Mouse (Mus musculus) ovary, postnatal 14 days (tissue): ENCODE results near the gene Adam33.

ENCODE experiments used
- DNase-seq: peaks from one replicate; pipeline ENCODE4 v3.0.0; 2022; ENCODE audit warnings: low spot score

Gene Adam33

DNA sequence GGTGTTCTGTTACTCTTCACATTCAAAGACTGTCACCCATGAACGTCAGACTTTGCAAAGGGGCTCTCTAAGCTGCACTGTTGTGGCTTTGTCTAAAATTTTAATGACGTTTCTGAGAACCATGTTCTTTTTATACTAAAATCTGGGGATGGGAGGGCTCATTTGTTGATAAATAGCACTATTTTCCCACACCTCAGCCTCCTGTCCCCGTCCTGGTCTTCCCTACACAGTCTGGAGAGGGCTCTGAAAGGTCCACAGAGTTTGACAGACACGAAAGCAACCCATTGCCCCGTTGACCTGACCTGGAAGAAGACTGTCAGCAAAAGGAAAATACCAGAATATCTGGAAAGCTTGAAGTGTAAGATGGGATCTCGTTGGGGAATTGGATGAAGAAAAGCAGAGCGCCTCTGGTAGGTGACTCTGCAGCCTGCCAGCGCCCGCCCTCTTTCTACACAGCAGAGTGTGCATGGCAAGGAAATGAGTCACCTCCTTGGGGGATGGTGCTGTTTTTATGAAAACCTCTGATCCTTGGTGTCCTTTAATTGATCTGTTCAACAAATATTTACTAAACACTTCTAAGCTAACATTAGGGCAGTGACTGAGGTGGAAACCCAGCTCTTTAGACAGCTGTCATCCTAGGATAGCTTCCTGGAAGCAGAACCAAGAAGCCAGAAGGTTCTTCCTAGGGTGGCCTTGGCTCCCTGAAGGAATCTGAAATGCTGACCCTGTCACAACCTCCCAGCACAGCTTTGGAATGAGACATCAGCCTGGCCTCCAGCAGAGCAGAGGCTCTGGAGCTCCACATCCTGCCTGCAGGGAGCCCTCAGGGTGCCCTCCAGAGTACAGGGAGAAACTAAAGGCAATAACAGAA lies 34.3 kb downstream of the Adam33 start:
- DNase-seq: no peak

DNA sequence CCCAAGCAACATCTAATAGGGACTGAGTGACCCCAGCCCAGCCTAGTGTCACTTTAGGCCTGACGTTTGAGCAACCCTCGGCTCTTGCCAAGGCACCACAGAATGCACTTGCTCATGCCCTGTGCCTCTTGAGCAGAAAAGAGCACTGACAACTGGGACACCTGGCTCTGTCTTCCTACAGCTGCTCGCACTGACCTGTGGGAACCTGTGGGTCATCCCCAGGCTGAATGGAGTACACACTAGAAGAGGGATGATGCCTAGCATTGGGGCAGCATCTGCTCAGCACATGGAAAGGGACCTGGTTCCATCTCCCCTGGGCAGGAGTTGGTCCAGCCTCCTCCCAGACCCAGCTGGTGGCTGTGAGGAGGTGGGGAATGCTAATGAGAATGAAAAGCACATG lies 36.7 kb downstream of the Adam33 start:
- DNase-seq: no peak

GRCm38 (mm10) chr2:131025230-131025629 lies 38.4 kb downstream of the Adam33 start:
- no peak for DNase-seq

DNA sequence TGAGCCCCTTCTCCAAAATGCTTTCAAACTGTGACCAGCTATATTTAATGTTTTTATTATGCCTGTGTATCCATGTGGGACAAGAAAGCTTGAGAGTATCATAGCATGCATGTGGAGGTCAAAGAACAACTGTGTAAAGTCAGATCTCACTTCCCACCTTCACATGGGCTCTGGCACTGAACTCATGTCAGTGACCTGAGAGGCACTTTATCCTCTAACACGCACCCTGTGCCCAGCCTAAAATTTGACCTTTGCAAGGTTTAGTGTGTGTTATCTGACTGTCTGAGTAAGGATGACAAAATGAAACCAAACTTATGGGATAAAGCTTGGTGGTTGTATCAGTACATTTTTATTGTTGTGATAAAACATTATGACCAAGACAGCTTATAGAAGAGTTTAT lies 53.0 kb downstream of the Adam33 start:
- no peak for DNase-seq

DNA sequence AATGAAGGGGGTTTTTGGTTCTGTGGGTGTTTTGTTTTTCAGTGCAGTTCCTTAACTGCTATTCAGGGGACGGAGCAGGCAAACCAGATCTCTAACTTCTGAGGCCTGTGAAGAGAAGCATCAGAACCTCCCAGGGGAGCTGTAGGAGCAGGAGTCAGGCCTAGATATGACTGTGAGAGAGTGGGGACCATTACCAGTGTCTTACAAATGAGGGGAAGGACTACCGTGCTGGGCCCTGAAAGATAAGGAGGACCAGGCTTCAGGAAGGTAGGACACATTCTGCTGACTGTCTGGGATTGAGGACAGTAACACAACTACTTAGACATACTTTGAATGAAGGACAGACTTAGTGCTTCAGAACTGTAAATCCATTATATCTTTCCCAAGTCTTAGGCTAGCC lies 54.5 kb downstream of the Adam33 start:
- DNase-seq: no peak
